1 mouse cellular context compared by ENCODE assay signal in genomic region chr7:118275265-118275664, GRCm38 (mm10).
TF ChIP-seq lines count a peak whose summit lies in the region.

No protein-coding gene starts in this region.

TF ChIP-seq in CH12.LX, 34 proteins besides CTCF, POLR2A, EP300 and RAD21 (continued from another document):
- TF ChIP-seq TBP (conservative IDR thresholded peaks at IDR 0.05; ENCODE audit: low read depth, low read length) (0 out of 2 replicates have a peak, but pooled peaks have one; percentile 30), MXI1 (IDR thresholded peaks at IDR 0.05; ENCODE audit: low read depth, low read length) (0 out of 2 replicates have a peak, but pooled peaks have one; percentile 19), SMC3 (IDR thresholded peaks at IDR 0.05; ENCODE audit: low read depth, low read length) (peak; percentile 58), ZNF384 (IDR thresholded peaks at IDR 0.05; ENCODE audit: low read depth, low read length) (no peak), USF1 (IDR thresholded peaks at IDR 0.05; ENCODE audit: low read depth, low read length) (no peak), MAX (IDR thresholded peaks at IDR 0.05; ENCODE audit: low read length) (peak; percentile 86)
